Mouse (Mus musculus) lung, embryonic 15.5 days (tissue): ENCODE results near the gene Vps37b. TPM values are rescaled to one million over a fixed set of nuclear protein-coding genes. Genes with fewer than 3 reads are reported as not detected.

Experiments
- ATAC-seq: fragments of 200-750 bp; cut with Nextera tagmentation; 2 replicates; pipeline ENCODE4 v1.8.0; 2017; ENCODE audit warnings: moderate number of reproducible peaks, borderline replicate concordance; ENCODE audit not compliant: low FRiP score, low TSS enrichment; ENCODE audit errors: extremely low read depth
- H3K27ac ChIP-seq: fragments of 300-500 bp; sonication (generic); 2 replicates; pipeline ENCODE4 v1.5.1; 2015; ENCODE audit warnings: moderate library complexity, mild to moderate bottlenecking, inconsistent platforms
- H3K27me3 ChIP-seq: fragments of 300-500 bp; sonication (generic); 2 replicates; pipeline ENCODE4 v1.6.1; 2015; ENCODE audit warnings: inconsistent platforms
- H3K36me3 ChIP-seq: fragments of 300-500 bp; sonication (generic); 2 replicates; pipeline ENCODE4 v1.6.1; 2015; ENCODE audit warnings: inconsistent platforms
- H3K4me1 ChIP-seq: fragments of 300-500 bp; sonication (generic); 2 replicates; pipeline ENCODE4 v1.6.1; 2015; ENCODE audit warnings: inconsistent platforms
- H3K4me2 ChIP-seq: fragments of 300-500 bp; sonication (generic); 2 replicates; pipeline ENCODE4 v1.6.1; 2015; ENCODE audit warnings: inconsistent platforms, mild to moderate bottlenecking, moderate library complexity
- H3K4me3 ChIP-seq: fragments of 300-500 bp; sonication (generic); 2 replicates; pipeline ENCODE4 v1.5.1; 2015; ENCODE audit warnings: mild to moderate bottlenecking, inconsistent platforms
- H3K9ac ChIP-seq: fragments of 300-500 bp; sonication (generic); 2 replicates; pipeline ENCODE4 v1.6.1; 2015; ENCODE audit warnings: inconsistent platforms
- H3K9me3 ChIP-seq: fragments of 300-500 bp; sonication (generic); 2 replicates; pipeline ENCODE4 v1.6.1; 2016; ENCODE audit warnings: inconsistent platforms
- WGBS: fragments of 180-500 bp; shearing (Covaris S2); methylation state at CpG from one replicate; pipeline ENCODE4 v1.1.7; 2015; 5-methylcytosine and 5-hydroxymethylcytosine counted together
- microRNA-seq: library from miRNA; unstranded; fragments of <30 nt; microRNA quantifications from one replicate; pipeline ENCODE4, GENCODE M21; 2016
- polyA plus RNA-seq: library from polyadenylated mRNA; unstranded; fragments of >200 nt; fragmentation: Nextera tagmentation; extraction: Ambion mirVana; gene quantifications from 2 replicates; pipeline ENCODE4 v1.2.1, GENCODE M21; 2015

Vps37b gene
- polyA plus RNA-seq, 1 experiment from 2014 or later = 41.3 TPM

DNA sequence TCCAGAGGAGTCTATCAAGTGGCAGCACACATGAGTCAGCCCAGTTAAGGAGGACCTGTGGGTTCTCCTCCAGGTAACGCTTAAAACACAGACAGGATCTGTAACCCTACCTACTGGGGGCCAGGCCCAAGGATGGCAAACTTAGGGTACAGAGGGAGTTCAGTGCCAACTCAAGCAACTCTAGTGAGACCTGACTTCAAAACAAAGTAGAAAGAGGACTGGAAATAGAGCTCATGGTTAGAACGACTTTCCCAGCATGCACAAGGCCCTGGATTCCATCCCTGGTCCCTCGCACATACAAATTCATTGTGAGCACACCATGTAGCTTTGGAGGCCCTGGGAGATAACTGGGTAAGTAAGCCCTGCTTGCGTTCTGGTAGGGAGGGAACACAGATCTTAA is 61.5 kb downstream of the Vps37b start:
- H3K4me3 ChIP-seq = no peak overlapping the region
- H3K36me3 ChIP-seq = no peaks in the 10 kb centered on the region
- peaks cover 20% of the 10 kb centered on the region; the same call in 1 of the 2 replicates for H3K27me3 ChIP-seq
- WGBS = 78% methylated on average over 4 of the region's 4 CpGs
- no peak overlapping the region for H3K4me2 ChIP-seq
- no peak overlapping the region for H3K9ac ChIP-seq
- no peak overlapping the region for H3K27ac ChIP-seq
- no peaks in the 10 kb centered on the region for H3K9me3 ChIP-seq
- ATAC-seq = no peak
- H3K4me1 ChIP-seq = peaks cover 18% of the 10 kb centered on the region

DNA sequence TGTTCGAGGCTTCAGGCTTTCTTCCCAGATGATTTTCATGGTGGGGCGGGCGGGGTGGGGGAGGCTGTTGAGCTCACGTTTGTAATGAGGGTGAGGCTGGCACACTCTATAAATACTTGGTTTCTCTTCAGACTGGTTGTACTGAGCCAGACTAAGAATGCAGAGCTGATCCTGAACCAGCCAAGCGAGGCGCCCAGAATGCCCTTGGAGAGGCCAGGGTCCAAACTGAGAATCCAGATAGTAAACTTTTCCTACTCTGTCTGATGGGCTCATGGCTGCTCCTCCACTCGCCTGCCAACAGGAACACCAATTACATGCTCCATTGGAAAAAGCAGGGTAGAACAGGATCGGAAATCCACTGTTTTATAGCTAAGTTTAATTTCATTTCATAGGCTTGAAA is 62.9 kb downstream of the Vps37b start:
- H3K9ac ChIP-seq = no peak overlapping the region
- H3K36me3 ChIP-seq = no peaks in the 10 kb centered on the region
- no peak overlapping the region for H3K4me2 ChIP-seq
- 75% methylated on average over 8 of the region's 8 CpGs for WGBS
- no peak for ATAC-seq
- H3K27me3 ChIP-seq = peaks cover 8% of the 10 kb centered on the region; the same call in 1 of the 2 replicates
- no peak overlapping the region for H3K4me3 ChIP-seq
- peaks cover 7% of the 10 kb centered on the region for H3K4me1 ChIP-seq
- no peak overlapping the region for H3K27ac ChIP-seq
- no peaks in the 10 kb centered on the region for H3K9me3 ChIP-seq

DNA sequence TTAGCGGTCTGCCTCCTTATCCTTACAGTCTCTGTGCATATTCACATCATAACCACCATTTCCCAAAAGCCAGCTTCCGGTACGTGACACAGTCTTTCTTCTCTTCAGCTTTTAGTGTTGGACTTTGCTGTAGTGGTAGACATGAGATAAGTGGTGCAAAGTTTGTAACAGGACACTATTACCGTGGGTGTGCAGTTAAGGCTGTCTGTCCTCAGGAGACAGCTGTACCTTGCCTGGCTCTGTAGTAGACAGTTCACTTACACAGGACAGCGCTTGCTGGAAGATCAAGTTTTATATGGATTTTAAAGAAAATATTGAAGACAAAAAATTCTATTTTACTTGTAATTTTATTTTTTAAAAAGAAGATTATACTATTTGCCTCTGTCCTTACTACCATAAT is 63.6 kb downstream of the Vps37b start:
- H3K36me3 ChIP-seq = no peaks in the 10 kb centered on the region
- no peak for ATAC-seq
- no peak overlapping the region for H3K9ac ChIP-seq
- no peaks in the 10 kb centered on the region for H3K9me3 ChIP-seq
- H3K4me1 ChIP-seq = peaks cover 4% of the 10 kb centered on the region; the same call in 1 of the 2 replicates
- H3K4me3 ChIP-seq = no peak overlapping the region
- no peak overlapping the region for H3K4me2 ChIP-seq
- H3K27ac ChIP-seq = no peak overlapping the region
- WGBS = 51% methylated on average over 5 of the region's 5 CpGs
- H3K27me3 ChIP-seq = peaks cover 8% of the 10 kb centered on the region; the same call in 1 of the 2 replicates

DNA sequence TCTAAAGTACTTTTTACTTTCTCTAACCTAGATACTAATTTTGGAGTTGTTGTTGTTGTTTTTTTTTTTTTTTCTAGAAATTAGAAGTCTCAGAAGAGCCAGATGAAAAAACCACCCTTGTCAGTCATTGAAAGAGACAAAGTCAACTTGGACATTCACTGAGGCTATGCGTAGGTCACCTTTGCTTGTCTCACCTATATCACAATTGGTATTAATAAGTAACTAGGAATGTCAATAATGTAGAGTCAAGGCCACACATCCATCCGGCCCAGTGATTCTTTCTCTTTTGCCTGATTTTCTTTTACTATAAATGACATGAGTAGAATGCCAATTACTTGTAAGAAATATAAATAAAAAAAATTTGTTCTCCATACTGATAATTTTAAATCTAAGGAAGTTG is 65.3 kb downstream of the Vps37b start:
- Histone ChIP-seq H3K4me3 (no peak overlapping the region), H3K4me2 (no peak overlapping the region), H3K27me3 (no peaks in the 10 kb centered on the region), H3K9me3 (no peaks in the 10 kb centered on the region), H3K4me1 (no peaks in the 10 kb centered on the region), H3K36me3 (no peaks in the 10 kb centered on the region), H3K9ac (no peak overlapping the region), H3K27ac (no peak overlapping the region)
- WGBS = 63% methylated on average over 2 of the region's 2 CpGs
- no peak for ATAC-seq

DNA sequence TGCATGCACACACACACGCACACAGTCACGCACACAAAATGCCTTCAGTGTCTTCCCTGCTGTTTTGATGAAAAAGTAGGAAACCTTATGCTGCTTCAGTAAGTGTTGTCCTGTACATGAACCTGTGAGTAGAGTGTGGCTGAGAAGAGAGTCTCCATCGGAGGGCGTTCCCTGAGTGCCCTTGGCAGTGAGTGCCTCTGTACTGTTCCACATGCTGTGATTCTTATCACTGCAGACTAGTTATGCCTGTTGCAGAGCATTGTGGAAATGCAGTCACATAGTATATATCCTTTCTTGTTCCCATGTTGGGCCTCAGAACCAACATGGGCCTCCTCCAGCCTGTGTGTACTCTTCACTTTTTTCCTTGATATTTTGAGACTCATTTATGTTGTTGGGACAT is 67.9 kb downstream of the Vps37b start:
- Histone ChIP-seq H3K4me1 (no peaks in the 10 kb centered on the region), H3K9ac (no peak overlapping the region), H3K4me2 (no peak overlapping the region), H3K9me3 (no peaks in the 10 kb centered on the region), H3K27me3 (no peaks in the 10 kb centered on the region), H3K27ac (no peak overlapping the region), H3K4me3 (no peak overlapping the region), H3K36me3 (no peaks in the 10 kb centered on the region)
- no peak for ATAC-seq
- 82% methylated on average over 4 of the region's 4 CpGs for WGBS

DNA sequence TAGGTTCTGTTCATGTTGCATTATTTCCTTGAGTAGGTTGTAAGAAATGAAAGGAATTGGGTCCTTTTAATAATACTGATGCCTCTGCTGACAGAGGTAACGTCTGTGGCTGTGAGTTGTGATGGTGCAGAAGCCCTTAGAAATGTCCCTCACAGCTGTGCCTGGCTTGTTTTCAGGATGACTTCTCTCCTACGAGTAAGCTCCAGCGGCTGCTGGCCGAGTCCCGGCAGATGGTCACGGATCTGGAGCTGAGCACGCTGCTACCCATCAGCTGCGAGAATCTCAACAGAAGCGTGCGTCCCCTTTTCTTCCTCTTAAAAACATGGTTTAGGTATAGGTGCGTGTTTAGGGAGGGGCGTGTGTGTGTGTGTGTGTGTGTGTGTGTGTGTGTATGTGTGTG is 71.0 kb downstream of the Vps37b start:
- 80% methylated on average over 12 of the region's 12 CpGs for WGBS
- Histone ChIP-seq H3K4me2 (no peak overlapping the region), H3K36me3 (no peaks in the 10 kb centered on the region), H3K9me3 (no peaks in the 10 kb centered on the region), H3K27ac (no peak overlapping the region), H3K4me1 (no peaks in the 10 kb centered on the region), H3K4me3 (no peak overlapping the region), H3K9ac (no peak overlapping the region), H3K27me3 (no peaks in the 10 kb centered on the region)
- no peak for ATAC-seq

DNA sequence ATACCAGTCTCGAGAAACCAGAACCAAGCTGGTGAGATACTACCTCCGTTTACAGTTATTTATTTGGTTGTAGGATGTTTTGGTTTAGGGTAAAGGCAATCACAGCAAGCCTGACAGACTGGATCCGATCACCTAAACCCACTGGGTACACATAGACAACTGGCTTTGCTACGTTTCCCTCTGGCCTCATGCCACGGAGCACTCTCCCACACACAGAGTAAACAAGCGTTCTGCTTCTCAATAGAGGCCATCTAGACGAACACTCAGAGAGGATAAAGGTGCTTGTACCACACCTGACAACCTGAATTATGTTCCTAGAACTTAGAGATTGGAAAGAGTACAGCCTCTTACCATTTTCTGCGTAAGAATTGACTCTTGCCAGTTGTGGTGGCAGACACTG is 71.9 kb downstream of the Vps37b start:
- no peak overlapping the region for H3K4me3 ChIP-seq
- H3K9ac ChIP-seq = no peak overlapping the region
- no peaks in the 10 kb centered on the region for H3K4me1 ChIP-seq
- 44% methylated on average over 8 of the region's 8 CpGs for WGBS
- ATAC-seq = no peak
- H3K36me3 ChIP-seq = no peaks in the 10 kb centered on the region
- H3K27ac ChIP-seq = no peak overlapping the region
- no peak overlapping the region for H3K4me2 ChIP-seq
- H3K9me3 ChIP-seq = no peaks in the 10 kb centered on the region
- no peaks in the 10 kb centered on the region for H3K27me3 ChIP-seq

DNA sequence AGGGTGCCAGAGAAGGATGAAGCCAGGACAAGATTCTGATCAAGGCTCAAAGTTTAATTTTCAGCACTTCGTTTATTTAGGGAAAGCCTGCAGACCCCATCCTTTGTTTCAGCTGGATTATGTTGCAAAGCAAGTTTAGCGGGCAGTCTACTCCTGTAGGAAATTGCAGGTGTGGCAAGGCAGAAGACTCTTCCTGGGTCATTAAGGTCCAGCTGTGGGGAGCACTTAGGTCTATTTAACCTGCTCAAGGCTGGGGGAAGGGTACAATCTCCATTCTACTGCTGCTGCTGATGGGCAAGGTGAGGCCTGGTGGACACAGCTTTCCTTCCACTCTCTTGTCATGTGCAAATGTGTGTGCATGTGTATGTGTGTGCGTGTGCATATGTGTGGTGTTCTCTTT is 73.1 kb downstream of the Vps37b start:
- WGBS = 61% methylated on average over 3 of the region's 3 CpGs
- Histone ChIP-seq H3K9ac (no peak overlapping the region), H3K9me3 (no peaks in the 10 kb centered on the region), H3K4me1 (no peaks in the 10 kb centered on the region), H3K4me3 (no peak overlapping the region), H3K27me3 (no peaks in the 10 kb centered on the region), H3K4me2 (no peak overlapping the region), H3K36me3 (no peaks in the 10 kb centered on the region), H3K27ac (no peak overlapping the region)
- no peak for ATAC-seq

DNA sequence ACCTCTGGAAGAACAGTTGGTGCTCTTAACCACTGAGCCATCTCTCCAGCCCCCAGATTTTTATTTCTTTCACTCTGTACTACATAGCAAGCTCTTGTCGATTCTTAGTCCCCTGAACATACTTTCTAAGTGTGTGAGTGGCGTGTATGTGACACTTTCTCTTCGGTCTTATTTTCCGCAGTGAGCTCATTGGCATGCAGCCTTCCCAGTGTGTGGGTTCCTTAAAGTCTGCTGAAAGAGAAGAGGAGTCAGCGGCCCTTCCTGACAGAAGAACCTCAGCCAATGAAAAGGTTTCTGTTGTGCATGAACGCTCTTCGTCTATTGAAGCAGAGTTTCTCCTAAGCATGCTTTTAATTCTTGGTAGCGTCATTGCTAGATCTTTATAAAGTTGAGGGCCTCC is 74.9 kb downstream of the Vps37b start:
- Histone ChIP-seq H3K4me2 (no peak overlapping the region), H3K36me3 (no peaks in the 10 kb centered on the region), H3K4me3 (no peak overlapping the region), H3K4me1 (no peaks in the 10 kb centered on the region), H3K9me3 (no peaks in the 10 kb centered on the region), H3K9ac (no peak overlapping the region), H3K27ac (no peak overlapping the region), H3K27me3 (no peaks in the 10 kb centered on the region)
- no peak for ATAC-seq
- 86% methylated on average over 8 of the region's 8 CpGs for WGBS

Small RNA genes within 50 kb of the gene (microRNA-seq; reads per million reads assigned to microRNA genes)
- not detected for gene Mir7032

Other genes starting within 250 kb of the Vps37b start
- gene Hcar2, start 166.8 kb downstream of the Vps37b start, polyA plus RNA-seq = 0.29 and 0.34 TPM in 2 replicates
- 0.59 and 0.75 TPM in 2 replicates for gene Hcar1, start 152.2 kb downstream of the Vps37b start, polyA plus RNA-seq
- gene Denr, start 125.1 kb downstream of the Vps37b start, polyA plus RNA-seq = 118 and 120 TPM in 2 replicates
- gene Gm43518, start 104.9 kb downstream of the Vps37b start, polyA plus RNA-seq = 1.7 and 2.3 TPM in 2 replicates
- gene Ccdc62, start 101.6 kb downstream of the Vps37b start, polyA plus RNA-seq = 5.2 and 6.3 TPM in 2 replicates
- gene Hip1r, start 58.6 kb downstream of the Vps37b start, polyA plus RNA-seq = 11.8 and 13.3 TPM in 2 replicates
- 1.9 and 3.6 TPM in 2 replicates for gene Abcb9, start 63.5 kb upstream of the Vps37b start, polyA plus RNA-seq
- gene Ogfod2, start 80.0 kb upstream of the Vps37b start, polyA plus RNA-seq = 26.5 and 27.6 TPM in 2 replicates
- 105 and 107 TPM in 2 replicates for gene Arl6ip4, start 83.8 kb upstream of the Vps37b start, polyA plus RNA-seq
- gene Pitpnm2, start 217.5 kb upstream of the Vps37b start, polyA plus RNA-seq = 6.2 and 6.7 TPM in 2 replicates